Comparison of ENCODE assay signal across 16 mouse cellular contexts in the genomic region with DNA sequence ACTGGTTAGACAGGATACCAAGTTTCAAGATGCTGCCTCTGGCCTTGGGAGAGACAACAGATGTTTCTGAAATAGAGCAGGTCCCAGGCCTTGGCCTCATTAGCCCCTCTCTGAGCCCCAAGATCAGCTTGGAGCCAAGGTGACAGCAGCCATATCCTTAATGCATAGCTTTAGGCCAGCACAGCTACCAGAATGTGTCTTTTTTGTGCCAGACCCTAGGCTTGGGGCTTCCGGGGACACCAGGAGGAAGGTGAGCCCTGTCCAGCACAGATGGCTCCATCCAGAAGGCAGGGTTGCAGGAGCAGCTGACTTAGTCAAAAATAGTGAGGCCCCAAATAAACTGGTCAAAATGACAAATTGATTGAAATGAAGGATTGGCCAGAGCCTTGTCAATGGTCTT.
"Had no signal": no experiment of that assay in that cellular context is flagged by ENCODE, and none has a peak within 500 bp of the region (broad histone marks: within the 10 kb centered on the region; RNA-seq: fewer than 3 reads in every experiment).

No protein-coding gene starts in this region.

- DNase-seq: heart, postnatal 10 days; heart, postnatal 14 days; heart, postnatal 36 days; heart, postnatal 4 days; kidney, adult 11 months; kidney, adult 18-20 months; kidney, adult 2 months; kidney, adult 8-10 months; kidney, adult 9 months; kidney, postnatal 10 days; kidney, postnatal 14 days; kidney, postnatal 25 days; kidney, postnatal 36 days; kidney, postnatal 4 days; layer of hippocampus, adult 9-11 months; layer of hippocampus, postnatal 36 days had no signal
